Mouse (Mus musculus) liver, postnatal 0 days (tissue): ENCODE results near the gene Trf. TPM values are rescaled to one million over a fixed set of nuclear protein-coding genes. Genes with fewer than 3 reads are reported as not detected.

ENCODE experiments used
- ATAC-seq: fragments of 200-750 bp; cut with Nextera tagmentation; 2 replicates; pipeline ENCODE4 v1.8.0; 2017; ENCODE audit warnings: mild to moderate bottlenecking, moderate library complexity
- DNase-seq: peaks from one replicate; pipeline ENCODE4 v3.0.0-alpha.2; 2016
- H3K27ac ChIP-seq: fragments of 300-500 bp; sonication (generic); 2 replicates; pipeline ENCODE4 v1.5.1; 2014; ENCODE audit warnings: antibody characterized with exemption, moderate library complexity, mild to moderate bottlenecking, low read depth
- H3K27me3 ChIP-seq: fragments of 300-500 bp; sonication (generic); 2 replicates; pipeline ENCODE4 v1.6.1; 2014; ENCODE audit warnings: low read length, control low read depth, mixed read lengths; ENCODE audit not compliant: insufficient read depth
- H3K36me3 ChIP-seq: fragments of 300-500 bp; sonication (generic); replicated peaks from 2 replicates; pipeline ENCODE4 v1.6.1; 2014; ENCODE audit warnings: mild to moderate bottlenecking, control low read depth, low read length, moderate library complexity, mixed read lengths; ENCODE audit not compliant: insufficient read depth
- H3K4me1 ChIP-seq: fragments of 300-500 bp; sonication (generic); 2 replicates; pipeline ENCODE4 v1.6.1; 2014; ENCODE audit warnings: antibody characterized with exemption, mild to moderate bottlenecking, control low read depth; ENCODE audit not compliant: insufficient read depth
- H3K4me2 ChIP-seq: fragments of 300-500 bp; sonication (generic); 2 replicates; pipeline ENCODE4 v1.6.1; 2014; ENCODE audit warnings: low read depth, mild to moderate bottlenecking, low read length, moderate library complexity, mixed read lengths
- H3K4me3 ChIP-seq: fragments of 300-500 bp; sonication (generic); 2 replicates; pipeline ENCODE4 v1.5.1; 2014; ENCODE audit warnings: low read depth, low read length
- H3K9ac ChIP-seq: fragments of 300-500 bp; sonication (generic); replicated peaks from 2 replicates; pipeline ENCODE4 v1.6.1; 2014; ENCODE audit warnings: mild to moderate bottlenecking, moderate library complexity
- H3K9me3 ChIP-seq: fragments of 300-500 bp; sonication (generic); 2 replicates; pipeline ENCODE4 v1.6.1; 2016; ENCODE audit warnings: mild to moderate bottlenecking, control low read depth, low read length, mixed read lengths
- CTCF ChIP-seq: sonication (generic); IDR thresholded peaks from 2 replicates; pipeline ENCODE4 v1.5.1; 2016; ENCODE audit warnings: antibody characterized with exemption, low read depth
- EP300 ChIP-seq: IDR thresholded peaks from 2 replicates; pipeline ENCODE4 v1.6.1; 2016; ENCODE audit warnings: antibody characterized with exemption, low read depth, mild to moderate bottlenecking
- WGBS: fragments of 180-500 bp; shearing (Covaris S2); extraction: QIAGEN DNeasy Blood & Tissue Kit; methylation state at CpG from one replicate; pipeline ENCODE4 v1.1.7; 2014; ENCODE audit not compliant: insufficient replicate concordance; 5-methylcytosine and 5-hydroxymethylcytosine counted together
- polyA plus RNA-seq: library from polyadenylated mRNA; unstranded; fragments of >200 nt; fragmentation: Nextera tagmentation; extraction: Ambion mirVana; gene quantifications from 2 replicates; pipeline ENCODE4 v1.2.1, GENCODE M21; 2015

The Trf gene
- polyA plus RNA-seq, 1 experiment from 2014 or later, result 33,336 TPM

DNA sequence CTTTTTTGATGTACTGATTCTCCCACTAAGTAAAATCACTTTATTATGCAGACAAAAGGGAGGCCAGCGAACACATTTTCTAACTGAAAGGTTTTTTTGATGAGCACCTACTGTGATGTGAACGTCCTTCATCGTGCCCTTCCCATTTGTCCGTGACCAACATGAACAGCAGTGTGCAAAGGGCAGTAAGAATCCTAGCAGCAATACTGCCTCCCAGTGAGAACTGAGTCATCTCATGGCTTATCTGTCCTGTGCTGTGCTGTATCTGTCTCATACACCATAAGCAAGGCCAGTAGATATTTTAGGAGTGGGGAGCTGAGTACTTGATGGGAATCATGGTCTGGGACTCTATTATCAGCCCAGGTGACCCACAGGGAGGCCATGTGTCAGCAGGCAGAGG lies 41.8 kb downstream of the Trf start:
- ATAC-seq (no peak), DNase-seq (no peak)
- Histone ChIP-seq H3K27me3 (no peaks in the 10 kb centered on the region), H3K4me2 (no peak overlapping the region), H3K36me3 (peaks cover 29% of the 10 kb centered on the region), H3K4me3 (no peak overlapping the region), H3K9ac (no peak overlapping the region), H3K4me1 (no peaks in the 10 kb centered on the region), H3K27ac (no peak overlapping the region), H3K9me3 (no peaks in the 10 kb centered on the region)
- TF ChIP-seq CTCF, result no peak
- TF ChIP-seq EP300, result no peak
- 88% methylated on average over 4 of the region's 4 CpGs for whole genome bisulfite sequencing

DNA sequence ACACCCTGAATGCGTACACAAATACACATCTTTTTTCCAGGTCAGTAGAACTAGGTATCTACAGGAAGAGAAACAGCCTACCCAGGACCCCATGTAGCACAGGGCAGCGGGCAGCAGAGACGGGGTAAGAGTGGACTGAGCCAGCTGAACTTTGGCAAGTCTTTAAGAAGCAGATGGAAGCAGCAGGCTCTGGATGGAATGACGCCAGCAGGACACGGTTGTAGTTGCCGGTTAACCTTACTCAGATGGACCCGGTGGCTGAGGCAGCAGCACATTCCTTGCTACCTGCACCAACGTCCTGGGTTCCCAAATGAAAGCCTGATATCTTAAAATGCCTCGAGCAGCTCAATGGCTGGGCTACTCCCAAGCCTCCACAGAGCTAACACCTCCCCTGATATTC lies 43.5 kb downstream of the Trf start:
- H3K4me1 ChIP-seq, result no peaks in the 10 kb centered on the region
- no peak for TF ChIP-seq EP300
- no peak for TF ChIP-seq CTCF
- no peak overlapping the region for H3K27ac ChIP-seq
- DNase-seq (no peak), ATAC-seq (no peak)
- 74% methylated on average over 9 of the region's 9 CpGs for WGBS
- no peak overlapping the region for H3K4me3 ChIP-seq
- no peaks in the 10 kb centered on the region for H3K27me3 ChIP-seq
- H3K4me2 ChIP-seq, result no peak overlapping the region
- peaks cover 23% of the 10 kb centered on the region for H3K36me3 ChIP-seq
- no peaks in the 10 kb centered on the region for H3K9me3 ChIP-seq
- no peak overlapping the region for H3K9ac ChIP-seq

DNA sequence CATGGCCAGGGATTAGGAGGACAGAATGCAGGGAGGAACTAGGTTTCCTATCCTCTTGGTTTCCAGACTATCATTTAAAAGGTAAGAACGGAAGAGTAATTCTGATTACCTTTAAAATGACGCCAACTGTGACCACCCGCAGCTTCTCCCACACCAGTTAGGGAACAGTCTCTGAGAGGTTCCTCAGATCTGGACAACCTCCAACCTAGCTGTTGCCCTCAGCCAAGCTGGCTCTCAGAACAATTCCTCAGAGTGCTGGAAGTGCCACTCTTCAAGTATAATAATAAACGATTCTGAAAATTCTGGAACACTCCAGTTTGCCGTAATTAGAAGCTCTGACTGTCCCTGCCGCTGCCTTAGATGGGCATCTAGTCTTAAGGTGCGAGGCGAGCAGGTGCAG lies 44.3 kb downstream of the Trf start:
- Histone ChIP-seq H3K27ac (no peak overlapping the region), H3K27me3 (no peaks in the 10 kb centered on the region), H3K4me1 (peaks cover under 1% of the 10 kb centered on the region), H3K4me3 (no peak overlapping the region), H3K9me3 (no peaks in the 10 kb centered on the region), H3K9ac (no peak overlapping the region), H3K4me2 (no peak overlapping the region), H3K36me3 (peaks cover 16% of the 10 kb centered on the region)
- ATAC-seq, result no peak
- no peak for DNase-seq
- TF ChIP-seq CTCF, result no peak
- TF ChIP-seq EP300, result no peak
- WGBS, result 92% methylated on average over 8 of the region's 8 CpGs

DNA sequence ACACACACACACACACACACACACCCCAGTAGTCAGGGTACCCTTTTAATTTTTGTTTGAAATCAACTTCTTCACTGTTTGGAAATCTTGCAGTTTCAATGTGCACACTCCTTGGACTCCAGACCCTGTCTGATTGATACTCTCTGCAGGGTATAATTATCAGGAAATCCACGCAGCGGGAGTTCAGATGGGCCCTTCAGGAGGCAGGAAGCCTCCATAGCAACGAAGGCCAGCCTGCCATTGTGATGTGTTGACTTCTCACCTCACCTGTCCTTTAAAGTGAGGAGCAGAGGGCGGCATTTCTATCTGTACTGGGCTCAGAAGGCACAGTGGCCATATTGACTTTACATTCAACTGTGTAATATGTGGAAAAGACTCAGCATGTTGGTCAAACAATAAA lies 45.4 kb downstream of the Trf start:
- H3K27ac ChIP-seq, result no peak overlapping the region

DNA sequence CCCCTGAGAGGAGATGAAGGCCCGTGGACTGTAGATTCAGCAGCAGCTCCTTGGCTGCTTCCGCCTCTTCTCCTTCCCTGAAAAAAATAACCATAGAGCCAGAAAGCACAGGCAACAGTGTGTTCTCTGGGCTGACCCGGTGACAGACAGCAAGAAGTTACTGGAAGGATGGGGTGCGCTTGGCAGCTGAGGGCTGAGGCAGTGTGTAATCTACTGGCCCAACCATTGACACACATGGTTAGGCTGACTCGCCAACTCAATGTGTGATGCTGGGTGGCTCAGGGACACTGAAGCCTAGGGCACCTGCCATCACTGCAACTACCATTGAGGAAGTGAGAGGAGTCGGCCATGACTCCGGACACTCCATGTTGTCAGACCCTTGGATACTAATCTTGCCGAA lies 48.4 kb downstream of the Trf start:
- no peak for DNase-seq

More for the DNA sequence above, 45.4 kb downstream of the Trf start:
- ATAC-seq, result no peak
- H3K4me1 ChIP-seq, result peaks cover 9% of the 10 kb centered on the region
- H3K27me3 ChIP-seq, result no peaks in the 10 kb centered on the region
- no peak overlapping the region for H3K4me3 ChIP-seq
- peaks cover 8% of the 10 kb centered on the region; the same call in 1 of the 2 replicates for H3K36me3 ChIP-seq
- TF ChIP-seq CTCF (no peak), EP300 (no peak)
- no peak overlapping the region for H3K4me2 ChIP-seq
- no peak for DNase-seq
- no peaks in the 10 kb centered on the region for H3K9me3 ChIP-seq
- no peak overlapping the region for H3K9ac ChIP-seq
- WGBS, result 68% methylated on average over 4 of the region's 4 CpGs

DNA sequence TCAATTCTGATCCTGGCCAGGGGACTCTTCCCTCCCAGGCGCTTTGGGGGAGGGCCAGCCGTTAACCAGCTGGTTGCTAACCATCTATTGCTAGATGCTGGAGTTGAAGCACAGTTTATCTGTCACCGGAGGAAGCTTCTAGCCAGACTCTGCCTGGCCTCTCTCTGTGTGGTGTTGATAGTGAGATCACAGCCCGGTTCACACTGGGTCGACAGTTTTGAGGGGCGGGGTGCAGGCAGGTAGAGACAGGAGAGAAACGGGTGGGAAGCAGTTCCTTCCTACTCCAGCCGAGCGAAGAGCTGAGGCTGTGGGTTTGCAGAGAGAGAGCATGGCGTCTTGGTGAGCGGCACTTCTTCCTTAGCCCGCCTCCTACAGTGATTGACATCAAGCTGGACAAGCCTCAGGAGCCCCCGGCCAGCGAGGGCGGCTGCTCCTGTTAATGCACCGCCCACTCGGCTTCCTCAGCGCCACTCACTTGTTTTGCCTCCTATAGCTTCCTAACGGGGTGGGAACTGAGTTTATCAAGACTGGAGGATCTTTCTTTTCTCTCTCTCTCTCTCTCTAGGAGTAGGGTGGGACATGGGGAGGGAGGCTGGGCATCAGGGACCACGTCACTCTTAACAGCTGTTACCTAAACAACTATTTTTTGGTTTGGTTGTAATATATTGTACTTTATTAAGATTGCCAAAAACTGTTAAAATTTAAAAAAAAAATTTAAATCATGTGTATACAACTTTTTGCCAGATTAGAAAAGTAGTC lies 49.3 kb downstream of the Trf start:
- H3K9me3 ChIP-seq, result no peaks in the 10 kb centered on the region
- peak overlapping the region; percentile 52 for H3K4me3 ChIP-seq
- 3% methylated on average over 20 of the region's 20 CpGs for WGBS
- DNase-seq (peak; percentile 72), ATAC-seq (peak; percentile 80)
- TF ChIP-seq CTCF, result no peak
- no peak for TF ChIP-seq EP300
- H3K27ac ChIP-seq, result no peak overlapping the region
- peaks cover 9% of the 10 kb centered on the region for H3K4me1 ChIP-seq
- H3K27me3 ChIP-seq, result no peaks in the 10 kb centered on the region
- H3K9ac ChIP-seq, result peak overlapping the region; percentile 59
- no peaks in the 10 kb centered on the region for H3K36me3 ChIP-seq
- H3K4me2 ChIP-seq, result peak overlapping the region; percentile 75

More for the DNA sequence above, 48.4 kb downstream of the Trf start:
- no peak overlapping the region for H3K27ac ChIP-seq
- no peak overlapping the region for H3K9ac ChIP-seq
- no peak overlapping the region for H3K4me2 ChIP-seq
- no peaks in the 10 kb centered on the region for H3K27me3 ChIP-seq
- H3K4me3 ChIP-seq, result no peak overlapping the region
- TF ChIP-seq EP300, result no peak
- no peak for TF ChIP-seq CTCF
- peaks cover 9% of the 10 kb centered on the region for H3K4me1 ChIP-seq
- 86% methylated on average over 8 of the region's 8 CpGs for WGBS
- ATAC-seq, result no peak
- H3K36me3 ChIP-seq, result no peaks in the 10 kb centered on the region
- no peaks in the 10 kb centered on the region for H3K9me3 ChIP-seq

DNA sequence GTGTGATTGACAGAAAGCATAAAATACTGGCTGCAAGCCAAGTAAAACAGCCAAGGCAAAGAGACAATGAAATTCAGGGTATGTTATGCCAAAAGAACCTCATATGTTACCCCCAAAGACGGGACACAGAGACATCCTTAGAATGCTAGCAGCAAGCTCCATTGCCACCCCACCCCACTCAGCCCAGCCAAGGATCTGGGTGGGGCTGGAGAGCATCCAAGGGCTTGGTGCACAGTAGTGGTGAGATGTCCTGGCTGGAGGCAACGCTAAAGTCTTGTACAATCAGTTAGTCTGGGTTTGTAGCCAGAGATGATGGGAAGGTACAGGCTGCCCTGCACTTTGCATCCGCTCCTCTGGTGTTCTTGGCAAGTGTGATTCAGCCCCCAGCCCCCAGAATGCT lies 49.9 kb downstream of the Trf start:
- Histone ChIP-seq H3K9ac (no peak overlapping the region), H3K27me3 (no peaks in the 10 kb centered on the region), H3K4me1 (peaks cover 9% of the 10 kb centered on the region), H3K9me3 (no peaks in the 10 kb centered on the region), H3K36me3 (no peaks in the 10 kb centered on the region), H3K4me2 (peak overlapping the region; percentile 75), H3K27ac (no peak overlapping the region), H3K4me3 (peak overlapping the region; percentile 52)
- TF ChIP-seq EP300 (no peak), CTCF (no peak)
- no peak for ATAC-seq
- DNase-seq, result no peak
- 55% methylated on average over 3 of the region's 3 CpGs for WGBS
